Mouse (Mus musculus): ENCODE measurements at regions not wholly inside any gene's neighbourhood (a gene's known extent, or its start where the extent isn't known, plus 50 kb on each side); places are given as distances from the start of the nearest gene placed in this dataset.

DNA sequence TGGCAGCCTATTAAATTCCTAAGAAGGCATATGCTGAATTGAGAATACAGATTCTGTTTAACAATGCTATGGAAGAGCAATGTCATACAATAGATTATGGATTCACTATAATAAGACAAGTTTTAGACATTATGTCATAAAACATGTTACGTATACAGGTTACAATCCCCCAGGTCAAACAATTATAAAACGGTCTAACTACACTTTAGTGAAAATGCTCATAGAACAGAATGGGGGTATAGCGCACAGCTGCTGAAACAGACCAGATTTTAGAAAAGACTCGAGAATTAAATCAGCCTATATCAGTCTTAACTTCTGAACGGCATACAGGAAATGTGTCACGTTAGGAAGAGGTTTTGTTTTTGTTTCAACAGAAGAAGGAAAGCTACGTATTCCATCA, 660.5 kb upstream of the Sel1l start:
- Histone ChIP-seq H3K27me3 (ENCODE audit: low read depth, poor library complexity, severe bottlenecking) (no peaks in the 10 kb centered on the region), H3K9me3 (replicated peaks) (no peaks in the 10 kb centered on the region), H3K27ac (replicated peaks) (no peak overlapping the region), H3K36me3 (no peaks in the 10 kb centered on the region), H3K4me1 (no peaks in the 10 kb centered on the region), H3K4me3 (no peak overlapping the region)
- WGBS, result 86% methylated on average over 7 of the region's 7 CpGs
- no peak for DNase-seq (ENCODE audit: low spot score)

DNA sequence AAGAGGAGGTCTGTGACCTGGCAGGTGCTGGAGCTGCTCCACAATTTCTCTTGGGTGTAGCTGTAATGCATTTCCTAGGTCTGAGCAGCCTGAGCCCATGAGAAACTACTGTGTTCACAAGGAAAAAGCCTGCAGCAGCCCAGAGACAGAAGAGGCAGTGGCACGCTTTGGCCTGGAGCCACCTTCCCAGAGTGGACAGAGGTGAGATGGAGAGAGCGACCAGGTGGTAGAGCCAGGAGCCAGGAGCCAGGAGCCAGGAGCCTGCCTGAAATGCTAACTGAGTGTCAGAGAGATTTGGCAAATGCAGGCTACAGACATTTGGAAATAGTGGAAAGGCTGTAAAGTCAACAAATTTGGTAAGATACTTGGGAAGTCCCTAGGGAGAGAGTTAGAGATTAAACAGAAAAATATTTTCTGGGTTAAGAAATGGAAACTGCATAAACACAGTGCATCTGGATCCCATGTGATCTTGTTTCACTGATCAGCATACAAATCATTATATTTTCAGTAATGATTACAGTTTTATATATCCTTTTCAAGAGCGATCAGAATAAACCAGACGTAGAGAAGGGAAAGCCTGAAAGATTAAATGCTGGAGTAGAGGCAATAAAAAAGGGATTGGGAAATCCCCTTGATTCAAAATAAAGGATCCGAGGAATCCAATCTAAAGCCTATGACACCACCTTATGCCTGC, 660.0 kb upstream of the Sel1l start:
- no peaks in the 10 kb centered on the region for H3K4me1 ChIP-seq
- H3K27ac ChIP-seq (replicated peaks), result no peak overlapping the region
- no peaks in the 10 kb centered on the region for H3K27me3 ChIP-seq (ENCODE audit: low read depth, poor library complexity, severe bottlenecking)
- DNase-seq (ENCODE audit: low spot score), result no peak
- 87% methylated on average over 5 of the region's 5 CpGs for WGBS
- H3K36me3 ChIP-seq, result no peaks in the 10 kb centered on the region
- H3K9me3 ChIP-seq (replicated peaks), result no peaks in the 10 kb centered on the region
- no peak overlapping the region for H3K4me3 ChIP-seq

- DNase-seq (ENCODE audit: low spot score), result no peak
- H3K27me3 ChIP-seq (ENCODE audit: low read depth, poor library complexity, severe bottlenecking), result no peaks in the 10 kb centered on the region
- no peaks in the 10 kb centered on the region for H3K36me3 ChIP-seq
- H3K4me3 ChIP-seq, result no peak overlapping the region
- WGBS, result 85% methylated on average over 1 of the region's 1 CpGs
- no peak overlapping the region for H3K27ac ChIP-seq (replicated peaks)
- no peaks in the 10 kb centered on the region for H3K4me1 ChIP-seq
- no peaks in the 10 kb centered on the region for H3K9me3 ChIP-seq (replicated peaks)
Observed at GRCm38 (mm10) chr12:92483984-92484383, 635.0 kb upstream of the Sel1l start.

- no peaks in the 10 kb centered on the region for H3K36me3 ChIP-seq
- H3K27me3 ChIP-seq (ENCODE audit: low read depth, poor library complexity, severe bottlenecking), result no peaks in the 10 kb centered on the region
- H3K9me3 ChIP-seq (replicated peaks), result no peaks in the 10 kb centered on the region
- no peak overlapping the region for H3K4me3 ChIP-seq
- no peaks in the 10 kb centered on the region for H3K4me1 ChIP-seq
- WGBS, result 61% methylated on average over 4 of the region's 4 CpGs
- H3K27ac ChIP-seq (replicated peaks), result no peak overlapping the region
- DNase-seq (ENCODE audit: low spot score), result no peak
Observed at GRCm38 (mm10) chr12:92474293-92475062, 625.5 kb upstream of the Sel1l start.

DNA sequence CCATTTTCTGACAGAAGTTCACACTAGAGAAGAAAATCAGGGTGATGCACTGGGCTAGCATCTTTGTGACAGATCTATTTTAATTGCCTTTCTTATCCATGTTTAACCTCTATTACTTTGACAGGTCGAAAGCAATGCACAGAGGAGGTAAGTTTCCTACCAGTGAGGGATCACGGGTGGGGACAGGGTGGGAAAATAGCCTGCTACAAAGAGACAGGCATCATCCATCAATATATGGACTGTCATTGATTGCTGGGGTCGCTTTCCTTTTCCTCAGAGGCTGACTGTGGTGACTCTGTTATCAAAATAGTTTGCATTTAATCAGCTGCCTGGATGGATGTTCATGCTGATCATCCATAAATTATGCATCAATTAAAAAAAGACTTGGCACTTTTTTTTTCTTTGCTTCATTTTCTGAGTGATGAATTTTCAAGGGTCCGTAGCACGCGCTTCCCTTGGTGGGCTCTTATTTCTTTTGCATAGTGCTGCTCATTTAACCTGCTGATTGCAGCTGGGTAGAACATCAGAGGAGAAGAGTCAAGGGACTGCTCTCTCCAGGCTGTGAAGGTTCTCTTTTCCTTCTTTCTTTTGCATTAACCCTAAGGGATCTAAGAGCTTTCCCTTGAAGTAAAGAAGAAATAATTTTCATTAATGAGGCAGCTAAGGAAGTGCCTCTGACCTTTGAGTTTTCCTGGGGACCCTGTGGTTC, 602.3 kb upstream of the Sel1l start:
- H3K9me3 ChIP-seq (replicated peaks), result no peaks in the 10 kb centered on the region
- H3K36me3 ChIP-seq, result no peaks in the 10 kb centered on the region
- no peak overlapping the region for H3K4me3 ChIP-seq
- no peak for DNase-seq (ENCODE audit: low spot score)
- H3K27ac ChIP-seq (replicated peaks), result no peak overlapping the region
- WGBS, result 84% methylated on average over 6 of the region's 6 CpGs
- no peaks in the 10 kb centered on the region for H3K27me3 ChIP-seq (ENCODE audit: low read depth, poor library complexity, severe bottlenecking)
- H3K4me1 ChIP-seq, result no peaks in the 10 kb centered on the region

DNA sequence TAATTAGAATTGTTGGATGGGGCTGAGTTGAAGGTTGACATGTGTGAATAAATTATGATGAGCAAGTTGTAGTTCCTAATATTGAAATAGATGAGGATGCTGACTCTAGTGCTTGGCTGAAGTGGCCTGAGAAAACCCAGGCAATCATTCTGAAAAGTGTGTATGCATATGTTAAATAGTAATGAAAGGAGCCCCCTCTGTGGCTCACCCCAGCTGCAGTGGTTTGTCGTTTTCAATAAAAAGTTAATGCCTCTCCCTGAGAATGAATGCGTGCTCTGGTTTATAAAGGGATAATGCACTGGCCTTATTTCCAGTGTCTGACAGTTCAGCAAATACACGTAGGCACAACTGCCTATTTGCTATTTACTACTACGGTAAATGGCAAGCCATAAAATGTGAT, 569.5 kb upstream of the Sel1l start:
- Histone ChIP-seq H3K9me3 (replicated peaks) (no peaks in the 10 kb centered on the region), H3K4me1 (no peaks in the 10 kb centered on the region), H3K36me3 (no peaks in the 10 kb centered on the region), H3K27ac (replicated peaks) (no peak overlapping the region), H3K4me3 (no peak overlapping the region), H3K27me3 (ENCODE audit: low read depth, poor library complexity, severe bottlenecking) (no peaks in the 10 kb centered on the region)
- no peak for DNase-seq (ENCODE audit: low spot score)
- WGBS, result 84% methylated on average over 4 of the region's 4 CpGs

DNA sequence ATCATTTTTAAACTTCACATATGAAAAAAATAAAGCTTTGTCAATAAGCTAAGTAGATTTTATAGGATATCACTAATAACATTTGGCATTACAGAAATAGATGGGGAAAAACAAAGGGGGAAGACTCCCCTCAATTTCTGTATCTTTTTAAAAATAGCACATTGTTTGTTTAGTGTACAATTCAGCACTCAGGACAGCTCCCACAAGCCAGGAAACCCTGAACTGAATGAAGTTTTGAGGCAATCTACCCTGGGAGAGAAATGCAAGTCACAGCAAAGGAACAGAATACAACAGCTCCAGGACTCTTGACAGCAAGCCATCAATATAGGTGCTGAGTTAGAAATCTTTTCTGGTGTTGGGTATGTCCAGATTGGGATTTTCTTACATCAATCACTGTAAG, 556.5 kb upstream of the Sel1l start:
- DNase-seq (ENCODE audit: low spot score), result no peak
- Histone ChIP-seq H3K27me3 (ENCODE audit: low read depth, poor library complexity, severe bottlenecking) (no peaks in the 10 kb centered on the region), H3K4me1 (no peaks in the 10 kb centered on the region), H3K9me3 (replicated peaks) (no peaks in the 10 kb centered on the region), H3K27ac (replicated peaks) (no peak overlapping the region), H3K4me3 (no peak overlapping the region), H3K36me3 (no peaks in the 10 kb centered on the region)

- no peak overlapping the region for H3K4me3 ChIP-seq
- 46% methylated on average over 1 of the region's 1 CpGs for WGBS
- H3K27ac ChIP-seq (replicated peaks), result no peak overlapping the region
- no peaks in the 10 kb centered on the region for H3K4me1 ChIP-seq
- no peaks in the 10 kb centered on the region for H3K9me3 ChIP-seq (replicated peaks)
- no peak for DNase-seq (ENCODE audit: low spot score)
- H3K36me3 ChIP-seq, result no peaks in the 10 kb centered on the region
- H3K27me3 ChIP-seq (ENCODE audit: low read depth, poor library complexity, severe bottlenecking), result no peaks in the 10 kb centered on the region
Observed at GRCm38 (mm10) chr12:92400987-92401386, 552.0 kb upstream of the Sel1l start.

DNA sequence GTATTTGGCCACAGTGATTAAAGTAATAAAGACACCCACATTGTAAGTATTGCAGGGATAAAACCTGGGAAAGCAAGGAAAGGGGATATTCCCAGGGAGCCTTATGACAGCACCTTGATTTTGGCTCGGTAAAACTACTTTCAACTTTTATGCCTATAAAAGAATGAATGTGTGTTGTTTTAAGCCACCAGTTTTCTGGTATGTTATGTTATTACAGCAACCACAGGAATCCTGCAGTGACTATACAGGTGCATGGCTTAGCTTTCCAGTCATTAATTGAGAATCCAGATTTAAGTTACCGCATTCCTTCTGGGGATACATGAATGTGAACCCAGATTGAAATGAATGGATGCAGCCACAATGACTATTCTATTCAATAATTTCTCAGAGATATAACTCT, 537.2 kb upstream of the Sel1l start:
- Histone ChIP-seq H3K36me3 (no peaks in the 10 kb centered on the region), H3K4me3 (no peak overlapping the region), H3K9me3 (replicated peaks) (no peaks in the 10 kb centered on the region), H3K27me3 (ENCODE audit: low read depth, poor library complexity, severe bottlenecking) (no peaks in the 10 kb centered on the region), H3K27ac (replicated peaks) (no peak overlapping the region), H3K4me1 (peaks cover 9% of the 10 kb centered on the region)
- WGBS, result 88% methylated on average over 2 of the region's 2 CpGs
- no peak for DNase-seq (ENCODE audit: low spot score)

- no peak for DNase-seq (ENCODE audit: low spot score)
- no peaks in the 10 kb centered on the region for H3K27me3 ChIP-seq (ENCODE audit: low read depth, poor library complexity, severe bottlenecking)
- 6% methylated on average over 5 of the region's 5 CpGs for WGBS
Observed at GRCm38 (mm10) chr12:92384266-92384937, 535.4 kb upstream of the Sel1l start.

DNA sequence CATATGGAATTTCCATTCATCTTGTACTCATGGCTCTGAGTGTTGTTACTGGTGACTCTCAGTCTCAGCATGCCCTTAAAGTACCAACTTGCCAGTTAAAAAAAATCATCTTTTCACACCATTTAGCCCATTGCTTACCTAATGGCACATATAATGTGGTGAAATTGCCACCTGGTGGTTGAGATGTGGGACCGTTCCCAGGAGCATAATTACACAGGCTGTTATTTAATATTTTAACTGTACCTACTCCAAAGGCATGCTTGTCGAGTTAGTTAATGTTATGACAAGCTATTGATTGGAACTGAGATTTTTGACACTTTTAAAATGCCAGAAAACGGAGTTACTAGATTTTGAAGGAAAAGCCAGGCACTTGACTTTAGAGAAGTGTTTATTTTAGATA, 530.2 kb upstream of the Sel1l start:
- no peak for DNase-seq (ENCODE audit: low spot score)
- H3K27me3 ChIP-seq (ENCODE audit: low read depth, poor library complexity, severe bottlenecking), result no peaks in the 10 kb centered on the region
- H3K4me1 ChIP-seq, result peaks cover 3% of the 10 kb centered on the region
- H3K4me3 ChIP-seq, result no peak overlapping the region
- 83% methylated on average over 3 of the region's 3 CpGs for WGBS
- no peak overlapping the region for H3K27ac ChIP-seq (replicated peaks)
- no peaks in the 10 kb centered on the region for H3K36me3 ChIP-seq
- H3K9me3 ChIP-seq (replicated peaks), result no peaks in the 10 kb centered on the region

More at GRCm38 (mm10) chr12:92384266-92384937, 535.4 kb upstream of the Sel1l start:
- Histone ChIP-seq H3K4me1 (peaks cover 9% of the 10 kb centered on the region), H3K36me3 (no peaks in the 10 kb centered on the region), H3K27ac (replicated peaks) (no peak overlapping the region), H3K9me3 (replicated peaks) (no peaks in the 10 kb centered on the region), H3K4me3 (no peak overlapping the region)

DNA sequence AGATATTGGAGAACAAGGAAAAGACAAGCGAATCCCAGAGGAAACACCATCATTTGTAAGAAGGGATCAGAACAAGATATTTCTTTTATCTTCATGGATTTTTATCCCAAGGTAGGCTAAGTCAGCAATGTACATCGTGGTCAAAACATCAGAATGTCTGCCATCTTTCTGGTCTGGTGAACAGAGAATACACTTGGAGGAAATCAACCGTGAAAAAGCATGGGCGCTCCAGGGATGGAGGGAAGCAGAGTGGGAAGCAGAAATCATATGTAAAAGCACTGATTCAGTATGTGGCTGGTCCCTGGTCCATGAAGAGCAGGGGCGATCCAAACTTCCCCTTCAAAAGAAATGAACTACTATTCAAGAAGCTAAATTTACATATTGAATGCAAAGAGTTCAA, 517.0 kb upstream of the Sel1l start:
- no peaks in the 10 kb centered on the region for H3K4me1 ChIP-seq
- no peaks in the 10 kb centered on the region for H3K36me3 ChIP-seq
- H3K4me3 ChIP-seq, result no peak overlapping the region
- H3K27ac ChIP-seq (replicated peaks), result no peak overlapping the region
- H3K9me3 ChIP-seq (replicated peaks), result no peaks in the 10 kb centered on the region
- DNase-seq (ENCODE audit: low spot score), result no peak
- H3K27me3 ChIP-seq (ENCODE audit: low read depth, poor library complexity, severe bottlenecking), result no peaks in the 10 kb centered on the region
- 86% methylated on average over 5 of the region's 5 CpGs for WGBS

Measured in midbrain, embryonic 10.5 days (tissue).